Mouse (Mus musculus) C2C12 (cell line): ENCODE data around the gene Bhlha15. TPM values are rescaled to one million over a fixed set of nuclear protein-coding genes. Genes with fewer than 3 reads are reported as not detected.

Source experiments
- H3K27me3 ChIP-seq: one replicate; pipeline ENCODE4 v1.6.1; 2011; ENCODE audit not compliant: control insufficient read depth, insufficient read depth, insufficient read length
- H3K36me3 ChIP-seq: one replicate; pipeline ENCODE4 v1.6.1; 2011; ENCODE audit not compliant: control insufficient read depth, insufficient read depth
- H3K4me3 ChIP-seq: one replicate; pipeline ENCODE4 v1.5.1; 2011; ENCODE audit warnings: mild to moderate bottlenecking, control low read depth; ENCODE audit not compliant: poor library complexity, insufficient read depth, severe bottlenecking
- H3K79me2 ChIP-seq: one replicate; pipeline ENCODE4 v1.6.1; 2011; ENCODE audit not compliant: control insufficient read depth, insufficient read depth
- H3K79me3 ChIP-seq: one replicate; pipeline ENCODE4 v1.6.1; 2011; ENCODE audit warnings: low read depth, control low read depth
- H3ac ChIP-seq: one replicate; pipeline ENCODE3; 2011; ENCODE audit warnings: low read depth; ENCODE audit not compliant: control insufficient read depth, insufficient read length
- CEBPB ChIP-seq: IDR thresholded peaks from one replicate; pipeline ENCODE4 v1.6.1; 2011; ENCODE audit warnings: low read depth, mild to moderate bottlenecking, control low read depth, moderate library complexity
- CTCF ChIP-seq: IDR thresholded peaks from one replicate; pipeline ENCODE4 v1.5.1; 2011; ENCODE audit not compliant: control insufficient read depth, insufficient read depth, insufficient read length
- FOSL1 ChIP-seq: IDR thresholded peaks from one replicate; pipeline ENCODE4 v1.8.0; 2011; ENCODE audit warnings: mild to moderate bottlenecking, low read length; ENCODE audit not compliant: poor library complexity, insufficient read depth, severe bottlenecking
- MAX ChIP-seq: IDR thresholded peaks from one replicate; pipeline ENCODE4 v1.6.1; 2011; ENCODE audit warnings: mild to moderate bottlenecking, control low read depth
- MYOD1 ChIP-seq: IDR thresholded peaks from one replicate; pipeline ENCODE4 v1.6.1; 2011; ENCODE audit warnings: low read depth; ENCODE audit not compliant: control insufficient read depth, insufficient read length
- MYOG ChIP-seq: IDR thresholded peaks from one replicate; pipeline ENCODE4 v1.6.1; 2011; ENCODE audit not compliant: control insufficient read depth, insufficient read length; ENCODE audit errors: extremely low read depth
- USF1 ChIP-seq: IDR thresholded peaks from one replicate; pipeline ENCODE4 v1.6.1; 2011; ENCODE audit warnings: low read depth, mild to moderate bottlenecking, control low read depth, moderate library complexity
- polyA plus RNA-seq: library from polyadenylated mRNA; unstranded; fragments of >200 nt; fragmentation: generic; extraction: Trizol; gene quantifications from one replicate; pipeline ENCODE4 v1.2.1, GENCODE M21; 2012; ENCODE audit warnings: missing spikeins

Bhlha15 gene
- polyA plus RNA-seq, 1 experiment: not detected

- no peaks in the 10 kb centered on the region for H3K79me2 ChIP-seq
- TF ChIP-seq CEBPB: no peak
- no peak for TF ChIP-seq MYOD1
- no peak for TF ChIP-seq CTCF
- TF ChIP-seq FOSL1: no peak
- no peak for TF ChIP-seq USF1
- TF ChIP-seq MAX: no peak
- TF ChIP-seq MYOG: no peak
- no peaks in the 10 kb centered on the region for H3K36me3 ChIP-seq
- no peaks in the 10 kb centered on the region for H3K27me3 ChIP-seq
- no peak overlapping the region for H3K4me3 ChIP-seq
- no peak overlapping the region for H3ac ChIP-seq
- no peaks in the 10 kb centered on the region for H3K79me3 ChIP-seq
Measured at GRCm38 (mm10) chr5:144204911-144205310, 14.8 kb downstream of the Bhlha15 start.

DNA sequence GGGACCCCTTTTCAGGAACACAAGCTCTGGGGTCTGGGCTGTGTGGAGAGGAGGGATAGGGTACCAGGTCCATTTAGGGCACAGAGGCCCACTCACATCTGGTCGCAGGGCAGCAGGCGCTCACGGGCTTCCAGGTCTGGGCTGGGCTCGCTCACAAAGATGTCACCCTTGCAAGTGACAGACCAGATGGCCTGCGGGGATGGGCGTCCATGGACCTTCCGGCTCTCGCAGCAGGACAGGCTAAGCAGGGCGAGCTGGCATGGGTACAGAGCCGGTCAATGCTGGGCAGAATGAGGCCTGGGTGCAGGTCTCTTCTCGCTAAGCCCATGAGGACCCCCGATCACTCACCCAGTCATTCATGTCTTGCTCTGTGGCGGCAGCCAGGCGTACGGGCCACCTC, 16.0 kb downstream of the Bhlha15 start:
- Histone ChIP-seq H3K36me3 (no peaks in the 10 kb centered on the region), H3K27me3 (no peaks in the 10 kb centered on the region), H3K79me2 (no peaks in the 10 kb centered on the region), H3K4me3 (no peak overlapping the region), H3ac (no peak overlapping the region), H3K79me3 (no peaks in the 10 kb centered on the region)
- TF ChIP-seq MYOD1: no peak

GRCm38 (mm10) chr5:144207478-144207877, 17.4 kb downstream of the Bhlha15 start:
- no peak overlapping the region for H3K4me3 ChIP-seq
- no peaks in the 10 kb centered on the region for H3K36me3 ChIP-seq
- no peaks in the 10 kb centered on the region for H3K79me3 ChIP-seq
- no peaks in the 10 kb centered on the region for H3K79me2 ChIP-seq
- no peaks in the 10 kb centered on the region for H3K27me3 ChIP-seq
- TF ChIP-seq CTCF (peak; percentile 49), MYOD1 (no peak), USF1 (no peak)
- H3ac ChIP-seq: no peak overlapping the region

GRCm38 (mm10) chr5:144214453-144214852, 24.4 kb downstream of the Bhlha15 start:
- no peak overlapping the region for H3K4me3 ChIP-seq
- no peaks in the 10 kb centered on the region for H3K27me3 ChIP-seq
- H3K79me2 ChIP-seq: no peaks in the 10 kb centered on the region
- H3ac ChIP-seq: no peak overlapping the region
- no peaks in the 10 kb centered on the region for H3K79me3 ChIP-seq
- H3K36me3 ChIP-seq: no peaks in the 10 kb centered on the region
- no peak for TF ChIP-seq MAX
- no peak for TF ChIP-seq MYOD1
- no peak for TF ChIP-seq MYOG
- TF ChIP-seq CEBPB: no peak
- TF ChIP-seq FOSL1: no peak
- TF ChIP-seq CTCF: peak; percentile 81
- no peak for TF ChIP-seq USF1

GRCm38 (mm10) chr5:144215992-144216391, 25.9 kb downstream of the Bhlha15 start:
- Histone ChIP-seq H3K36me3 (no peaks in the 10 kb centered on the region), H3K79me3 (no peaks in the 10 kb centered on the region), H3K79me2 (no peaks in the 10 kb centered on the region), H3ac (no peak overlapping the region), H3K4me3 (no peak overlapping the region), H3K27me3 (no peaks in the 10 kb centered on the region)
- TF ChIP-seq FOSL1: no peak
- no peak for TF ChIP-seq USF1

DNA sequence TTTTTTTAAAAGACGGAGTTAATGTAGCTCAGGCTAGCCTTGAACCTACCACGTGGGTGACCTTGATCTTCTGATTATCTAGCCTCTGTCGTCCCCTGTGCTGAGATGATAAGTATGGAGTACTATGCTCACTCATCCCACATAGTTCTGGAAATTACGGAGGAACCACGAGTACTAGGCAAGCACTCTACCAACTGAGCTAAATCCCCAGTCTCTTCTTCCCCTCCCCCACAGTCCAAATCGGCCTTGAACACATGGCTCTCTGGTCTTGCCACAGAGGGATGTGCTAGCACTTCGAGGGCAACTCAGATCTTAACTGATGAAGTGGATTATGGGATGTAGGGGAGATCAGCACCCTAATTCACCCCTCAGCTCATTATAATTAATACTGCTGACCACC, 28.0 kb downstream of the Bhlha15 start:
- Histone ChIP-seq H3K27me3 (no peaks in the 10 kb centered on the region), H3K36me3 (no peaks in the 10 kb centered on the region), H3K4me3 (no peak overlapping the region), H3ac (no peak overlapping the region), H3K79me3 (no peaks in the 10 kb centered on the region), H3K79me2 (no peaks in the 10 kb centered on the region)
- TF ChIP-seq FOSL1 (no peak), CEBPB (no peak), MAX (no peak), USF1 (no peak), MYOD1 (no peak)

GRCm38 (mm10) chr5:144219306-144219705, 29.2 kb downstream of the Bhlha15 start:
- H3K36me3 ChIP-seq: no peaks in the 10 kb centered on the region
- TF ChIP-seq CEBPB (no peak), MYOD1 (no peak), MYOG (no peak), FOSL1 (no peak), USF1 (no peak), CTCF (no peak), MAX (no peak)
- H3K27me3 ChIP-seq: no peaks in the 10 kb centered on the region
- H3ac ChIP-seq: no peak overlapping the region
- no peak overlapping the region for H3K4me3 ChIP-seq
- no peaks in the 10 kb centered on the region for H3K79me2 ChIP-seq
- H3K79me3 ChIP-seq: no peaks in the 10 kb centered on the region
